Mouse (Mus musculus): Measurements from ENCODE around the gene Armc3. TPM values are rescaled to one million over a fixed set of nuclear protein-coding genes. Genes with fewer than 3 reads are reported as not detected.

The Armc3 gene
- total and polyA plus RNA-seq, 2 experiments from 2014 or later: 0.07 TPM; not detected in 1

GRCm38 (mm10) chr2:19351615-19352253 is 152.6 kb downstream of the Armc3 start:
- H3K9ac ChIP-seq (replicated peaks; ENCODE audit: low read depth, low read length): no peak overlapping the region
- H3K27me3 ChIP-seq (ENCODE audit: control insufficient read depth, insufficient read depth, low read length): no peaks in the 10 kb centered on the region
- no peak for ATAC-seq (ENCODE audit: insufficient read depth, low read depth)
- TF ChIP-seq EP300 (IDR thresholded peaks at IDR 0.05; ENCODE audit: low read depth) (no peak), CTCF (IDR thresholded peaks at IDR 0.05; ENCODE audit: low read depth) (no peak)
- 81% methylated on average over 1 of the region's 1 CpGs for WGBS
- H3K27ac ChIP-seq (ENCODE audit: low read depth): no peak overlapping the region
- DNase-seq (ENCODE audit: low spot score): no peak
- no peaks in the 10 kb centered on the region for H3K36me3 ChIP-seq (replicated peaks; ENCODE audit: control insufficient read depth, insufficient read depth, low read length)
- H3K4me3 ChIP-seq (ENCODE audit: low read depth, low read length): no peak overlapping the region
- no peaks in the 10 kb centered on the region for H3K9me3 ChIP-seq (replicated peaks; ENCODE audit: control insufficient read depth, low read length)
- H3K4me2 ChIP-seq (ENCODE audit: low read depth, low read length): no peak overlapping the region
- no peaks in the 10 kb centered on the region; the same call in 1 of the 2 replicates for H3K4me1 ChIP-seq (ENCODE audit: control insufficient read depth, insufficient read depth)

GRCm38 (mm10) chr2:19353158-19353557 is 154.1 kb downstream of the Armc3 start:
- ATAC-seq (ENCODE audit: insufficient read depth, low read depth): no peak
- H3K9ac ChIP-seq (replicated peaks; ENCODE audit: low read depth, low read length): no peak overlapping the region
- H3K4me2 ChIP-seq (ENCODE audit: low read depth, low read length): no peak overlapping the region
- WGBS: 86% methylated on average over 2 of the region's 2 CpGs
- H3K27me3 ChIP-seq (ENCODE audit: control insufficient read depth, insufficient read depth, low read length): no peaks in the 10 kb centered on the region
- H3K4me1 ChIP-seq (ENCODE audit: control insufficient read depth, insufficient read depth): no peaks in the 10 kb centered on the region
- no peaks in the 10 kb centered on the region for H3K36me3 ChIP-seq (replicated peaks; ENCODE audit: control insufficient read depth, insufficient read depth, low read length)
- no peak overlapping the region for H3K4me3 ChIP-seq (ENCODE audit: low read depth, low read length)
- DNase-seq (ENCODE audit: low spot score): no peak
- H3K27ac ChIP-seq (ENCODE audit: low read depth): no peak overlapping the region
- H3K9me3 ChIP-seq (replicated peaks; ENCODE audit: control insufficient read depth, low read length): no peaks in the 10 kb centered on the region
- TF ChIP-seq CTCF (IDR thresholded peaks at IDR 0.05; ENCODE audit: low read depth) (no peak), EP300 (IDR thresholded peaks at IDR 0.05; ENCODE audit: low read depth) (no peak)

Other genes starting within 250 kb of the Armc3 start
- gene Pip4k2a, start 201.2 kb upstream of the Armc3 start, total RNA-seq (2014; rRNA removed; ENCODE audit: low replicate concordance): 1.3 and 2.3 TPM in 2 replicates
- 2.7 and 4.3 TPM in 2 replicates for gene Pip4k2a, start 201.2 kb upstream of the Armc3 start, polyA plus RNA-seq (2015; fragmentation: Nextera tagmentation; extraction: Ambion mirVana)
- 4.1 TPM in 1 of 2 replicates, not detected in the other for gene 4930426L09Rik, start 201.0 kb upstream of the Armc3 start, total RNA-seq (2014; rRNA removed; ENCODE audit: low replicate concordance)
- 0.08 and 0.36 TPM in 2 replicates for gene 4930426L09Rik, start 201.0 kb upstream of the Armc3 start, polyA plus RNA-seq (2015; fragmentation: Nextera tagmentation; extraction: Ambion mirVana)
- 26.6 and 62.1 TPM in 2 replicates for gene Msrb2, start 172.1 kb downstream of the Armc3 start, total RNA-seq (2014; rRNA removed; ENCODE audit: low replicate concordance)
- gene Msrb2, start 172.1 kb downstream of the Armc3 start, polyA plus RNA-seq (2015; fragmentation: Nextera tagmentation; extraction: Ambion mirVana): 62.1 and 62.3 TPM in 2 replicates
- gene Ptf1a, start 246.4 kb downstream of the Armc3 start, total RNA-seq (2014; rRNA removed; ENCODE audit: low replicate concordance): not detected in 2 replicates
- gene Ptf1a, start 246.4 kb downstream of the Armc3 start, polyA plus RNA-seq (2015; fragmentation: Nextera tagmentation; extraction: Ambion mirVana): not detected in 2 replicates